Mouse (Mus musculus): ENCODE data around the gene Fbrs.
"Not testable (repeated sequence)": the region's sequence is repeated elsewhere in the genome, so short reads cannot be mapped to it uniquely, and the experiment has no call there.

Fbrs gene

GRCm38 (mm10) chr7:127475186-127475740 is 3.7 kb upstream of the Fbrs start:
- DNase-seq (ENCODE audit: low spot score in 2 of 2), result no peak

GRCm38 (mm10) chr7:127476336-127476735 is 2.7 kb upstream of the Fbrs start:
- no peak for DNase-seq (ENCODE audit: low spot score in 2 of 2)

- DNase-seq (ENCODE audit: low spot score in 2 of 2), result no peak
Measured at GRCm38 (mm10) chr7:127476855-127477254, 2.1 kb upstream of the Fbrs start.

GRCm38 (mm10) chr7:127477687-127478634 is 1.0 kb upstream of the Fbrs start:
- DNase-seq (ENCODE audit: low spot score in 2 of 2), result peak; percentile 98 to 100

- DNase-seq (ENCODE audit: low spot score in 2 of 2), result peak; percentile 63 to 71
Measured at GRCm38 (mm10) chr7:127479318-127480225, 573 bp downstream of the Fbrs start.

- peak; percentile 38 to 75 for DNase-seq (ENCODE audit: low spot score in 2 of 2)
Measured at GRCm38 (mm10) chr7:127480321-127480720, 1.3 kb downstream of the Fbrs start.

GRCm38 (mm10) chr7:127485416-127485815 is 6.4 kb downstream of the Fbrs start:
- DNase-seq (ENCODE audit: low spot score in 2 of 2), result no peak

GRCm38 (mm10) chr7:127488364-127488763 is 9.4 kb downstream of the Fbrs start:
- not testable (repeated sequence) for DNase-seq (ENCODE audit: low spot score in 2 of 2)

GRCm38 (mm10) chr7:127489982-127490381 is 11.0 kb downstream of the Fbrs start:
- no peak for DNase-seq (ENCODE audit: low spot score in 2 of 2)

- DNase-seq (ENCODE audit: low spot score in 2 of 2), result no peak
Measured at GRCm38 (mm10) chr7:127491846-127492245, 12.8 kb downstream of the Fbrs start.

- no peak for DNase-seq (ENCODE audit: low spot score in 2 of 2)
Measured at GRCm38 (mm10) chr7:127494648-127495047, 15.6 kb downstream of the Fbrs start.

- DNase-seq (ENCODE audit: low spot score in 2 of 2), result no peak
Measured at GRCm38 (mm10) chr7:127497382-127497781, 18.4 kb downstream of the Fbrs start.

GRCm38 (mm10) chr7:127498407-127498806 is 19.4 kb downstream of the Fbrs start:
- peak in 1 of 2 experiments; percentile 69 for DNase-seq (ENCODE audit: low spot score in 2 of 2)

GRCm38 (mm10) chr7:127508291-127508690 is 29.3 kb downstream of the Fbrs start:
- no peak for DNase-seq (ENCODE audit: low spot score in 2 of 2)

GRCm38 (mm10) chr7:127509830-127510229 is 30.8 kb downstream of the Fbrs start:
- not testable (repeated sequence) for DNase-seq (ENCODE audit: low spot score in 2 of 2)

- DNase-seq (ENCODE audit: low spot score in 2 of 2), result no peak
Measured at GRCm38 (mm10) chr7:127511241-127511640, 32.2 kb downstream of the Fbrs start.

GRCm38 (mm10) chr7:127511808-127512230 is 32.8 kb downstream of the Fbrs start, which contains the start of gene Srcap:
TSS of gene Srcap (plus strand) at chr7:127511983.
- peak; percentile 93 to 98 for DNase-seq (ENCODE audit: low spot score in 2 of 2)

- peak; percentile 80 to 97 for DNase-seq (ENCODE audit: low spot score in 2 of 2)
Measured at GRCm38 (mm10) chr7:127512231-127513015, 33.4 kb downstream of the Fbrs start.

- peak; percentile 45 to 51 for DNase-seq (ENCODE audit: low spot score in 2 of 2)
Measured at GRCm38 (mm10) chr7:127513016-127513390, 34.0 kb downstream of the Fbrs start.

- no peak for DNase-seq (ENCODE audit: low spot score in 2 of 2)
Measured at GRCm38 (mm10) chr7:127513781-127514180, 34.8 kb downstream of the Fbrs start.

GRCm38 (mm10) chr7:127515846-127516245 is 36.8 kb downstream of the Fbrs start:
- no peak for DNase-seq (ENCODE audit: low spot score in 2 of 2)
